ENCODE assay signal across 9 mouse cellular contexts in genomic region chr13:15762901-15763417, GRCm38 (mm10).
A peak's percentile ranks its signal among the peaks of the same experiment; 100 is the strongest.
DNase-seq lines count a peak whose midpoint lies in the region; ATAC-seq and TF ChIP-seq lines count a peak whose summit lies in the region.
"Had no signal": no experiment of that assay in that cellular context is flagged by ENCODE, and none has a peak within 500 bp of the region (broad histone marks: within the 10 kb centered on the region; RNA-seq: fewer than 3 reads in every experiment).

No protein-coding gene starts in this region.

- no peak for ATAC-seq in intestine, embryonic 14.5 days (replicated peaks; ENCODE audit: low FRiP score, low TSS enrichment, low read depth)
- no peak for ATAC-seq in intestine, embryonic 16.5 days

- H3K36me3 ChIP-seq in intestine, embryonic 14.5 days (ENCODE audit: control insufficient read depth, insufficient read depth, low read length) = no peaks in the 10 kb centered on the region
- H3K36me3 ChIP-seq in intestine, embryonic 16.5 days (ENCODE audit: control insufficient read depth, insufficient read depth, low read length) = no peaks in the 10 kb centered on the region
- no peaks in the 10 kb centered on the region for H3K36me3 ChIP-seq in ES-E14 (ENCODE audit: control insufficient read depth, insufficient read depth, low read length, poor library complexity, severe bottlenecking)
- H3K36me3 ChIP-seq in limb, embryonic 10.5 days = no peaks in the 10 kb centered on the region
- H3K36me3 ChIP-seq: limb, embryonic 15.5 days had no signal

- H3K4me1 ChIP-seq in intestine, embryonic 14.5 days (replicated peaks; ENCODE audit: control insufficient read depth, insufficient read depth, low read length) = peaks cover 5% of the 10 kb centered on the region; the same call in 1 of the 2 replicates
- 0 out of 2 replicates have a peak, but pooled peaks cover 3% of the 10 kb centered on the region for H3K4me1 ChIP-seq in intestine, embryonic 16.5 days (ENCODE audit: control insufficient read depth, insufficient read depth, low read length)
- H3K4me1 ChIP-seq in ES-E14 (ENCODE audit: control insufficient read depth in 2 of 2, insufficient read depth in 2 of 2, low read length in 2 of 2, poor library complexity in 1 of 2) = no peaks in the 10 kb centered on the region
- peaks cover 15% of the 10 kb centered on the region for H3K4me1 ChIP-seq in limb, embryonic 10.5 days

- no peak overlapping the region for H3K27ac ChIP-seq in intestine, embryonic 14.5 days (ENCODE audit: low read depth)
- no peak overlapping the region for H3K27ac ChIP-seq in intestine, embryonic 16.5 days (ENCODE audit: low read length)
- H3K27ac ChIP-seq in ES-E14 (ENCODE audit: insufficient read depth, low read depth, low read length, poor library complexity, severe bottlenecking) = no peak overlapping the region
- no peak overlapping the region for H3K27ac ChIP-seq in limb, embryonic 10.5 days
- H3K27ac ChIP-seq: limb, embryonic 15.5 days had no signal

- peak; percentile 60 for DNase-seq in intestine, embryonic 14.5 days (ENCODE audit: low spot score)
- DNase-seq in ES-E14 (ENCODE audit: low read depth, low spot score) = peak; percentile 31
- peak; percentile 27 to 48 for DNase-seq in cerebellum, postnatal 25 days
- DNase-seq in heart, postnatal 10 days = peak; percentile 50 to 65
- peak; percentile 52 for DNase-seq in limb, embryonic 10.5 days (ENCODE audit: low spot score)
- DNase-seq in retina, embryonic 14.5 days (ENCODE audit: low spot score) = peak; percentile 84
- no peak for DNase-seq in testis, postnatal 14 days (ENCODE audit: low spot score)

- H3K4me2 ChIP-seq in intestine, embryonic 14.5 days (ENCODE audit: low read length) = no peak overlapping the region
- H3K4me2 ChIP-seq in intestine, embryonic 16.5 days (ENCODE audit: low read depth, low read length) = no peak overlapping the region
- H3K4me2 ChIP-seq: limb, embryonic 15.5 days had no signal

- 44% methylated on average over 6 of the region's 6 CpGs for WGBS in intestine, embryonic 14.5 days
- 44% methylated on average over 6 of the region's 6 CpGs for WGBS in intestine, embryonic 16.5 days
- 47% methylated on average over 6 of the region's 6 CpGs for WGBS in limb, embryonic 10.5 days

- no peaks in the 10 kb centered on the region for H3K9me3 ChIP-seq in intestine, embryonic 14.5 days (ENCODE audit: control insufficient read depth, low read length)
- no peaks in the 10 kb centered on the region for H3K9me3 ChIP-seq in intestine, embryonic 16.5 days (ENCODE audit: control insufficient read depth, low read length)
- H3K9me3 ChIP-seq in ES-E14 (ENCODE audit: control insufficient read depth, insufficient read depth, low read depth, low read length) = no peaks in the 10 kb centered on the region
- H3K9me3 ChIP-seq in limb, embryonic 10.5 days (replicated peaks) = no peaks in the 10 kb centered on the region
- H3K9me3 ChIP-seq: limb, embryonic 15.5 days had no signal

- H3K4me3 ChIP-seq in intestine, embryonic 14.5 days (ENCODE audit: low read depth, low read length) = no peak overlapping the region
- no peak overlapping the region for H3K4me3 ChIP-seq in intestine, embryonic 16.5 days (ENCODE audit: low read length)
- H3K4me3 ChIP-seq in ES-E14 (ENCODE audit: insufficient read depth in 1 of 2, low read depth in 1 of 2, low read length in 2 of 2, poor library complexity in 1 of 2, severe bottlenecking in 1 of 2) = no peak overlapping the region
- H3K4me3 ChIP-seq in limb, embryonic 10.5 days = no peak overlapping the region
- H3K4me3 ChIP-seq: limb, embryonic 15.5 days had no signal

- in situ Hi-C loops in ES-E14 (cut with MboI; ENCODE audit: low sequenced_read_pairs in 2 of 2, unreplicated experiment in 2 of 2) = loop anchor here (10.0 to 25.0 kb wide), 2 partner anchors 1101 to 1118 kb away; no protein-coding TSS in a partner anchor

- no peaks in the 10 kb centered on the region for H3K27me3 ChIP-seq in intestine, embryonic 14.5 days (replicated peaks; ENCODE audit: control insufficient read depth, insufficient read depth, low read length)
- H3K27me3 ChIP-seq in intestine, embryonic 16.5 days (replicated peaks; ENCODE audit: control insufficient read depth, insufficient read depth, low read length) = no peaks in the 10 kb centered on the region
- no peaks in the 10 kb centered on the region for H3K27me3 ChIP-seq in limb, embryonic 10.5 days (ENCODE audit: low read depth, poor library complexity, severe bottlenecking)
- H3K27me3 ChIP-seq: limb, embryonic 15.5 days had no signal

- no peak overlapping the region for H3K9ac ChIP-seq in intestine, embryonic 14.5 days (ENCODE audit: low read length)
- H3K9ac ChIP-seq in intestine, embryonic 16.5 days (ENCODE audit: low read depth, low read length) = no peak overlapping the region
- no peak overlapping the region for H3K9ac ChIP-seq in ES-E14 (ENCODE audit: insufficient read depth, low read depth, low read length, poor library complexity, severe bottlenecking)
- H3K9ac ChIP-seq: limb, embryonic 15.5 days had no signal

- intact Hi-C loops in heart, postnatal 10 days (cut with DNase I) = loop anchor here (1.0 to 5.0 kb wide), 3 partner anchors 206 to 1114 kb away; no protein-coding TSS in a partner anchor

TF ChIP-seq in ES-E14, 5 proteins besides CTCF, POLR2A, EP300 and RAD21:
- TF ChIP-seq MAFK (IDR thresholded peaks at IDR 0.05; ENCODE audit: insufficient read depth, low read depth, low read length) = no peak
- TF ChIP-seq ZC3H11A (IDR thresholded peaks at IDR 0.05; ENCODE audit: borderline replicate concordance, low read depth, low read length) = peak; percentile 87; the same call in 1 of the 2 replicates
TF ChIP-seq in ES-E14: peak in this region for 1.
